8 mouse cellular contexts compared by ENCODE assay signal in genomic region chr8:70539077-70539813, GRCm38 (mm10). TPM values are rescaled to one million over a fixed set of nuclear protein-coding genes. Genes with fewer than 3 reads are reported as not detected.
DNase-seq lines count a peak whose midpoint lies in the region; ATAC-seq and TF ChIP-seq lines count a peak whose summit lies in the region.

Gene Ell (plus strand): TSS chr8:70539457.

- DNase-seq in gastrocnemius, adult 8-10 months (ENCODE audit: low spot score in 2 of 2), result peak; percentile 100
- peak; percentile 91 for DNase-seq in hindlimb bud, embryonic 11.5 days (ENCODE audit: extremely low spot score, low read depth, low spot score)
- peak; percentile 99 to 100 for DNase-seq in left cerebral cortex, adult 8-10 months (ENCODE audit: low spot score in 2 of 2)
- DNase-seq in right cerebral cortex, postnatal 10 days (ENCODE audit: low spot score in 2 of 2), result peak; percentile 99 to 100
- peak; percentile 99 for DNase-seq in urinary bladder, postnatal 25 days (ENCODE audit: low spot score)

- H3K36me3 ChIP-seq in megakaryocyte, embryonic 14.5 days (replicated peaks; ENCODE audit: low read length), result peaks cover 64% of the 10 kb centered on the region

- peak within 1 kb of the TSS; percentile 58 for H3K27ac ChIP-seq in cortical plate, adult 2 months (ENCODE audit: insufficient read depth, low read length)

- no peaks in the 10 kb centered on the region for H3K27me3 ChIP-seq in megakaryocyte, embryonic 14.5 days (replicated peaks)

- H3K4me1 ChIP-seq in cortical plate, adult 2 months (ENCODE audit: control insufficient read depth, insufficient read depth, low read length), result peaks cover 3% of the 10 kb centered on the region; the same call in 1 of the 2 replicates
- peaks cover 83% of the 10 kb centered on the region for H3K4me1 ChIP-seq in megakaryocyte, embryonic 14.5 days

- peak; percentile 74 for TF ChIP-seq POLR2A in cortical plate, adult 2 months (IDR thresholded peaks at IDR 0.05; ENCODE audit: extremely low read depth, insufficient read depth, low read length)

- TF ChIP-seq CTCF in cortical plate, adult 2 months (IDR thresholded peaks at IDR 0.05; ENCODE audit: extremely low read depth, insufficient read depth, low read length), result no peak

- ATAC-seq in activated CD4-positive, CD25-positive, alpha-beta regulatory T cell, adult 4 months, result peak; percentile 82

- no peaks in the 10 kb centered on the region for H3K9me3 ChIP-seq in megakaryocyte, embryonic 14.5 days

- peak within 1 kb of the TSS; percentile 43 for H3K4me3 ChIP-seq in cortical plate, adult 2 months (ENCODE audit: insufficient read depth, low read length)
- peak within 1 kb of the TSS; percentile 99 for H3K4me3 ChIP-seq in megakaryocyte, embryonic 14.5 days (replicated peaks)

RNA-seq across cellular contexts. Expression of gene Ell, which starts in this region (rescaled TPM):
- 10 to 100 TPM; 27.8 to 35.2 TPM for polyA plus RNA-seq in activated CD4-positive, CD25-positive, alpha-beta regulatory T cell, adult 4 months (2017; shearing (Covaris generic))
- 23.8 and 23.9 TPM in 2 replicates for polyA plus RNA-seq in cortical plate, adult 2 months (2012; rRNA removed)
- 10 to 100 TPM; 11.9 to 14.7 (median 12.3) TPM for total RNA-seq in gastrocnemius, adult 8-10 months (2022)
- 10 to 100 TPM; 17.6 to 25.3 (median 19.2) TPM for total RNA-seq in left cerebral cortex, adult 8-10 months (2022)
- 58.8 and 65.3 TPM in 2 replicates for polyA plus RNA-seq in megakaryocyte, embryonic 14.5 days (2012; ENCODE audit: insufficient read depth, low replicate concordance)

Comparison
In these comparisons a context has a peak if more than half of its experiments do, and no peak if none do; other contexts are left out.
1. Peak in every context shown above with its lines: DNase-seq, ATAC-seq, H3K4me3 ChIP-seq and H3K27ac ChIP-seq.